Mouse (Mus musculus) embryo, embryonic 10 days (tissue): ENCODE measurements around the gene Tmem140.

Experiments used
- DNase-seq: peaks from one replicate; pipeline ENCODE4 v3.0.0-alpha.2; 2015; ENCODE audit warnings: low spot score

Tmem140 gene

GRCm38 (mm10) chr6:34875966-34876834 lies 13.3 kb downstream of the Tmem140 start:
- DNase-seq, result peak; percentile 42

DNA sequence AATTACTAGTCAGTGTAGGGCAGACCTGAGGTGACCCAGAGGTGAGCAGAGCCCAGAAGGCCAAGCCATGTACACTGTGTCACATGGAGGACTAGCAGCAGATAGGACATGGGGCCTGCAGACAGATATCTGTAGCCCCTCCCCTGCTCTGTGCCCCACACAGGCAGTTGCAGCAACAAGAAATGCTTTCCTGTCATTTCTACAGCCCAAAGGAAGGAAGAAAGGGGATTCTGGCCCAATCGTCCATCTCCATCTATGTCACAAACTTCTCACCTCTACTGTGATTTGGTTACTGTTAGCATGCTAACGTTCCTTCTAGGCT lies 13.8 kb downstream of the Tmem140 start:
- no peak for DNase-seq

DNA sequence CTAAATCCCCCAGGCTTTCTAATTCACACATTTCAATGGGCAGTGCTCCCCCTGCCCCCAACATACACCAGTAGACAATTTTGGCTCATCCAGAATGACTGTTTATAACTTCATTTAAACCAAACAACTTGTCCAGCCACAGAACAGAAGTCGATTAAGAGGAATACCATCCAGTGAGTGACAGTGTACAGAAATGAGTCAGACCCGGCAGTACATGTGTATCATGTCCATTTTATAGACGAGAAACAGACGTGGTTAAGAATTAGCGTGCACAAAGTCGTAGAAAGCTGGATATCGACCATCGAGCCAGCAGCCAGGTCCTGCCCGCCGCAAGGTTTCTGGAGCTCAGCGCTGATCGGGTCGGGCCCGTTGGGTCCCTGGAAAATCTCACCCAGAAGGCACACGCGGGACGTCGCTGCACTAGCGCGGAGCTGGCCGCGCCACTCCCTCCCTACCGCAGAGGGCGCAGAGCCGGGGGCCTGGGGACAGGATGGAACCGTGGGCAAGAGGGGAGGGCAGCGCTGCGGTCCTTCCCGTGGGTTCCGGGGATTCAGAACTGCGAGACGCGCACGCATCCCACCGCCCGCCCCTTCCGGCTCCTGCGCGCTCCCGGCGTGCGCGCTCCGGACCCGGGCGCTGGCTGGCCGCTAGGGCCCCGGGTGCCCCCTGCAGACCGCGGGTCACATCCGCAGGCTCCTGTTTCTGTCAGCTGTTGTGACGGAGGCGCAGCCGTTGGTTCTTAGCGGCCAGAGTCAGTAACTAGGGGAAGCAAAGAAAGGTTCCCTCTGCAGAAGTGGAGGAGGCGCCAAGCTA lies 14.8 kb downstream of the Tmem140 start, which contains the start of gene Cyren:
TSS of gene Cyren (minus strand) at position 552 of the 813 bp plus-strand sequence.
- peak; percentile 88 for DNase-seq

DNA sequence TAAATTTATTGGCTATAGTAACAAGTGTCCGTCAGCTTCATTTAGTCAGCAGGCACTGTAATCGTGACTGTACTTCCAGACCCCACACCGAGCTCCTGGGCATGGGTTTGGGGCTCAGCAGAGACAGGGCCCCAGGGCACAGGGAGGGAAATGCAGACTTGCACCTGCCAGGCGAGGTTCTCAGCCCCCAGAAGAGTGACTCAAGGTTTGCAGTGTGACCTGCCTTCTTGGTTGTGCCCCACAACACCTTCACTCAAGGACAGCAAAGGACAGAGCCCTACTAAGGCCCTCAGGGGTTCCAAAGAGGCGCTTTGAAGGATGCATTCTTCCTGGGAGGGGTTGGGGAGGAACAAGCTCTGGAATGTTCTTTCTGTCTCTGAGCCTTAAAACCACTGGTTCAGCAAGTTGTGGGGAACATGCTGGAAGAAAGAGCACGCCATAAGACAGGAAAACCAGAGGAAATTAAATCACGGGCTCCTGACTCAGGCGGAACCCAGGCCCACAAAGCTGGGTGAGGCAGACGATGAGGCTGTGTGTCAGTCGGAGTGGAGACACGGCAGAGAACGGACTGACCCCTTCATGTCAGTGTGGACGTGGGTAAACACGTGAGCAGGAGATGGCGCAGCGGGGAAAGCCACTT lies 16.3 kb downstream of the Tmem140 start:
- no peak for DNase-seq

GRCm38 (mm10) chr6:34879911-34880475 lies 17.0 kb downstream of the Tmem140 start:
- DNase-seq, result peak; percentile 68

DNA sequence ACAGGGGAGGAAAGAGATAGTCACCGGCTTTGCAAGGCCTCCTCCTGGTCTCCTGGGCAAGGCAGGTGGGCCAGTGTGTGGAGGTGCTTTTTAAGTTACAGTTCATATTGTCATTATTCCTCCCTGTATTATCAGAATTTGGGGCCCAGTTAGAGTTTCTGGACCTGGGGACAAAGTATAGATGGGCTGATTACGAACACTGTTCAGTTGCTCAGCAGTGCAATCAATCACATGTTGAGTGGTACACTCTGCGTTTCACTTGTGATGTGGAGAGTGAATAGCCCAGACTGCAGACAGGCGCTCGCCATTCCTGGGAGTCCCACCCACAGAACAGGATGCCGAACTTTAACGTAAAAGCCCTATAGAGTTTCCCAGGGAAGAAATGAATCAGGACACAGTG lies 21.8 kb downstream of the Tmem140 start:
- no peak for DNase-seq

- peak; percentile 60 for DNase-seq
Observed at GRCm38 (mm10) chr6:34887131-34887850, 24.3 kb downstream of the Tmem140 start.

- DNase-seq, result no peak
Observed at GRCm38 (mm10) chr6:34889185-34889584, 26.2 kb downstream of the Tmem140 start.

GRCm38 (mm10) chr6:34895569-34895968 lies 32.6 kb downstream of the Tmem140 start:
- no peak for DNase-seq

DNA sequence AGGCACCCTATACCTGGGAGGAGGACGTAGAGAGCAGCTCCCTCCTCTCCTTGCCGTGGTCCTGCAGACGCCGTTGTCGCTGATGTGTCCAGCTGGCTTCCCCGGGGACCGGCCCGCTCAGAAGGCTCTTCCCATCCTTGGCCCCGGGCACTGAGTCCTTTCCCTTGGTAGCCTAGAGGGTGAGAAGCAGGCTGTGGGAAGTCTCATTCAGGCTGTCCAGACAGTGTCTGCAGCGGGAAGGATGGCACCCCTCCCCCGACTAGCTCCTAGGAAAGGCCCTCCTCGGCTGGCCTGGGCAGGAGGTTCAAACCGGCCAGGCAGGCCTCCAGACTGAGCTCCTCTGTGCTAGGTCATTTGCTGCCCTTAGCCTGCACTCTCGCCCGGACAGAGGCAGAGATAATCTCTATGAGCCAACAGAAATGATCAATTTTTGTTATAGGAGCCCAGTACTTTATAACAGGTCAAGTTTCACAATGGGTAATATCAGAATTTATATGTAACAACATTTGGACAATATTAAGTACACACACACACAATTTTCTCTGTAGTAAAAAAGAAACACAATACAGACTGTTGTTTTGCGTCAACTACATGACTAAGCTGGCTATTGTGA lies 33.3 kb downstream of the Tmem140 start:
- DNase-seq, result peak; percentile 43

DNA sequence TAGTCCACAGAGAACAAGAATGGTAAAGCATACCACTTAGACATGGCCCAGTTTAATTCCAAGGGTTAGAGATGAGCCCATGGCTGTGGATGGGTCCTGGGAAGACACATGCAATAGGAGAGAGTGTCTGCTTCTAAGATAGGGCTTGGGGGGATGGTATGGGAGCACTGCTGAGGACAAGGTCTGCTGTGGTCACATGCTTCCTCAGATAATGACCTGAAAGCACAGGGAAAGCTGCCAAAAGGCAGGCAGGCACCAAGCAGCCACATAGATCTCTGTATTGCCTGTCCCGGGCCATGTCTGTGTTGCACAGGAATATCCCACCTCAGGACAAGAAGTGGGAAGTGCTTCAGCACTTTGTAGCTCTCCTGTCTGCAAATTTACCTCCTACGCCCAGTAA lies 36.2 kb downstream of the Tmem140 start:
- DNase-seq, result no peak

- DNase-seq, result no peak
Observed at GRCm38 (mm10) chr6:34900990-34901389, 38.0 kb downstream of the Tmem140 start.

DNA sequence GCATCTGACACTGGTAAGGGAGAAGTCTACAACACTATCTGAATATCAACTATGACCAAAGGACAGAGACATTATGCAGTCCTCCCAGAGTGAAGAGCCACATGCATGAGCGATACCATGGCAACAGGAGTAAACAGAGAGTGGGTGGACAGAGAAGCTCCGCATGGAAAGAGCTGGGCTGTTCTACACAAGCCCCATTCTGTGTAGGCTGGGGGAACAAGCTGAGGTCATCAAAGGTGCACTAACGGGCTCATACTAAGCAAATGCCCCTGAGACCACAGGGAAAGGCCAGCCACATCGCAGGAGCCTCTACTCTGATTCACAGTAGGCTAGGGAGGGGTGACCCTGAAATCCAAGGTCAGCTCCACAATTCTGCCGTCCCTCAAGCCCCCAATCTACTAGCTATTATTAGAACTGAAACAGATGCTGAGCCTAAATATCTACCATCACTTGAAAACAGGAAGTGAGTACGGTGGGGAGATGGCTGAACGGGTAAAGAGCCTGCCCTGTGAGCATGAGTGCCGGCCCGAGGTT lies 39.0 kb downstream of the Tmem140 start:
- DNase-seq, result peak; percentile 17

GRCm38 (mm10) chr6:34902578-34902977 lies 39.6 kb downstream of the Tmem140 start:
- DNase-seq, result no peak

DNA sequence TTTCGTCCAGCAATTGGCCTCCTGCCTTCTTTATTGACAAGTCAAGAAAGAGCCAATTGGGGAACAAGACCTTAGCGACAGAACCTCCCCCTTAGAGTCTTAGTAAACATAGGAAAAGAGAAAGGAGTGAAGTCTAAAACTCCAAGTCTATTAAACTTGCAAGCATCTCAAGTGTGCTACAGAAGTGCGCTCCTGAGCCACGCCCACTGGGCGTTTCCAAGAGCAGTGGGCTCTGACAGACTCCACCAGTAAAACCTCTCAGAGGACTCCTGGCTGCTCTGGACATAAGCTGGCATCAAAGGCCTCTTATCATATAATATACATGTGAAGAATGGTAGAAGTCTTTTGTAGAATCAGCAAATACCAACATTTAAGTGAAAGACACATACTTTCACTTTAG lies 40.5 kb downstream of the Tmem140 start:
- DNase-seq, result no peak

- no peak for DNase-seq
Observed at GRCm38 (mm10) chr6:34903851-34904250, 40.9 kb downstream of the Tmem140 start.

GRCm38 (mm10) chr6:34904361-34904760 lies 41.4 kb downstream of the Tmem140 start:
- no peak for DNase-seq

DNA sequence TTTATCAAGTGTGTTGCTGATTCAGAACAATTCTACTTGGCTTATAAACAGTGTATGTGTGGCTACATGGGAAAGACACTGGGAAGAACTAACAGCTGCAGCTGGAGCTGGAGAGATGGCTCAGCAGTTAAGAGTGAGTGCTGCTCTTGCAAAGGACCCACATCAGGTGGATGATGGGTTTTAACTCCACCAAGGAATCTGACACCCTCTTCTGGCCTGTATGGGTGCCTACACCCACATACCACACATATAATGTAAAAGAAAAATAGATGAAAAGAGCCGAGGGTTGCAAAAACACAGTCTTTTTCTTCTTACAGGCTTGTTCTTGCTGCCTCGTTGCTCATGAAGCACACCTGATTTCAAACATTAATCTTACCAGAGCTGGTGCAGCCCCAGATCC lies 43.2 kb downstream of the Tmem140 start:
- DNase-seq, result no peak

DNA sequence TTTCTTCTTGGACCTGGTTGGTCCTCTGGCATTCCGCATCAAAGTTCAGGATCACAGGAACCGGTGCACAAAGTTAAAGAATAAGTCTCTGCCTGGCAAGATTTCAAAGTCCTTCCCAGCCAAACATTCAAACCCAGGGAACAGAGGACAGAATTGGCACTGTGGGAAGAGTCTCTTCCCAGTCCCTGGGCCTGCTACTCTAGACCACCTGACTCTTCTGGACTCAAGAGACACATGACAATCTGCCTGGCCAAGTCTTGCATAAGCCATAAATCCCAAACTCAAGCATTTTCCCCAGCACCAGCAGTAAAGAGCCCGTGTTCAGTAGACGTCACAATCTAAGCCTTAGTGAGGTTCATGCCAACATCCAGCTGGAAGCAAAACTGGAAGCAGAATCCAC lies 43.7 kb downstream of the Tmem140 start:
- no peak for DNase-seq

- no peak for DNase-seq
Observed at GRCm38 (mm10) chr6:34907121-34907614, 44.2 kb downstream of the Tmem140 start.
